Mouse (Mus musculus): ENCODE measurements around the gene Grik1. TPM values are rescaled to one million over a fixed set of nuclear protein-coding genes. Genes with fewer than 3 reads are reported as not detected.

Grik1 gene
- polyA plus RNA-seq, 1 experiment = not detected

- TF ChIP-seq GATA1 (IDR thresholded peaks at IDR 0.05; ENCODE audit: low read length) = no peak
These were observed 215.3 kb downstream of the Grik1 start for GRCm38 (mm10) chr16:88074716-88075115.

- no peak for TF ChIP-seq GATA1 (IDR thresholded peaks at IDR 0.05; ENCODE audit: low read length)
These were observed 229.1 kb downstream of the Grik1 start for GRCm38 (mm10) chr16:88060936-88061335.

- no peak for TF ChIP-seq GATA1 (IDR thresholded peaks at IDR 0.05; ENCODE audit: low read length)
These were observed 241.9 kb downstream of the Grik1 start for GRCm38 (mm10) chr16:88048121-88048520.

DNA sequence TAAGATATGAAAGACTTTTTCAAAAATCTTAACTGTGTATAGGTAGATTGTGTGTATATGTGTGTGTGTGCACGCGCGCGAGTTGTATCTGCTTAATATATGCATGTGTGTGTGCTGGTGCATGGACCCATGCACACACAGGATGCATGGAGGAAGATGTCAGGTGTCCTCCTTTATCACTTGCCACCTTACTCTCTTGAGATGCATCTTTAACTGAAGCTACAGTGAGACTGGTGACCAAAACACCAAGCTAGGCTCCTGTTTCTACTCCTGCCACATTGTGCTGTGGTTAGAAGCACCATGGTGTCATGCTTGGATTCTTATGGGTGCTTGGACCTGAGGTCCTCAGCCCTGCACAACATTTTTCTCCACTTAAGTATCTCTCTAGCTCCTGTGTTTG is 245.7 kb downstream of the Grik1 start:
- TF ChIP-seq GATA1 (IDR thresholded peaks at IDR 0.05; ENCODE audit: low read length) = no peak

DNA sequence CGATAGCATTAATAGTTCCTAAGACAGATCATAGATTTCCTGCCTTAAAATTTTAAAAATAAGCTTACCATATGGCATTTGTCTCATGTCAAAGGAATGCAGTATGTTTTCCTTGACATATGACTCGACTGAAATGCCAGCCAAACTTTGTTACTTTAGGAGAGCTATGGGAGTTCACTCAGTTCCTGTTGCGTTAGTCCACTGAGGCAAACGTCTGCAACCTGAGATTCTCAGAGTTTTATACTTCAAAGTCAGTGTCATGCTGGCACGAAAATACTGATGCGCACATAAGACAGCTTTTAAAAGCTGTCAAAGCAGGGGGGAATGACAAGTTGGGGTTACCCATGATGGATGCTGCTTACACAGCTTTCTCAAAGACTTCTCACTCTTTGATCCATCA is 247.6 kb downstream of the Grik1 start:
- no peak for TF ChIP-seq GATA1 (IDR thresholded peaks at IDR 0.05; ENCODE audit: low read length)

GRCm38 (mm10) chr16:88038503-88039091 is 251.5 kb downstream of the Grik1 start:
- TF ChIP-seq GATA1 (IDR thresholded peaks at IDR 0.05; ENCODE audit: low read length) = no peak

DNA sequence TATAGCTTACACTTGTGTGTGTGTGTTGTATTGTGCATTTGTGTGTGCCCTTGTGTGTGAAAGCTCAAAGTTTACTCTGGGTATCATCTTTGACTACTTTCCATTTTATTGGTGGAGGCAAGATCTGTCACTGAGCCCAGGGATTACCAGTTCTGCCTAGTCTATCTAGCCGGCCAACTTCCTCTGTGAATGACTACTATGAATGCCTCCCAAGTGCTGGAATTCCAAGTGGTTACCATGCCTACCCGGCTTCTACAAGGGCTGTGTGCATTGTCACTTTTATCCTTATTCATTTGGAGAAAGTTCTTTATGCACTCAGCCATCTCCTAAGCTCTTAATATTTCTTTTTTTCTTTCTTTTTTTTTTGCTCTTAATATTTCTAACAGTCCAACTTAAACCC is 301.3 kb downstream of the Grik1 start:
- TF ChIP-seq GATA1 (IDR thresholded peaks at IDR 0.05; ENCODE audit: low read length) = no peak

- TF ChIP-seq GATA1 (IDR thresholded peaks at IDR 0.05; ENCODE audit: low read length) = no peak
These were observed 305.7 kb downstream of the Grik1 start for GRCm38 (mm10) chr16:87984201-87984870.

- no peak for TF ChIP-seq GATA1 (IDR thresholded peaks at IDR 0.05; ENCODE audit: low read length)
These were observed 316.0 kb downstream of the Grik1 start for GRCm38 (mm10) chr16:87974076-87974443.

DNA sequence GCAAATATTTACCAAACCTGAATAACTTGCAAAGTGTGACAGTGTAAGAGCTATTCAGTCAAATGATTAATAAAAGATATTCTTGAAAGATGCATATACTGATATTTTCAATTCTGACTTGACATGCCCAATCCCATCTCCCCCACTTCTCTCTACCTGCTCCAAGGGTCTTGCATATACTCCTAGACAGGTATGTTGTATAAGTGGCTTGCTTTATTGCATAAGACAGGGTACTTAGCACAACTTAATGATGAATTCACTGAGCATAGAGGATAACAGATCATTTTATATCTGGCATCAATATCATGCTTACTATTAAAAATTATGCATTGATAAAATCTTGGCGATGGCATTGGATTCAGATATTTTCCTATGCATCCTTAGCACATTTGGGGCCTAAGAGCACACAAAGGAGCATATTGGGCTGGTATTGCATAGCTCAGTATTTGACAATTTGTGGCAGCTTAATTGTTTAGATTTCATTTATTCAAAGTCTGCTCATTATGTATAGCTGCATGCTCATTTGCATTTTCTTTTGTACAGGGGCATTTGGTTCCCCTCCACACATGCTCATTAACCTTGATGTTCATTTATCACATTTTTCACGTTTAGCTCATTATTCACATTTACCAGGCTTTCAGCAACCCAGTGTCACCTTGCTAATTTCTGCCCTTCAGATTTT is 316.5 kb downstream of the Grik1 start:
- no peak for TF ChIP-seq GATA1 (IDR thresholded peaks at IDR 0.05; ENCODE audit: low read length)

DNA sequence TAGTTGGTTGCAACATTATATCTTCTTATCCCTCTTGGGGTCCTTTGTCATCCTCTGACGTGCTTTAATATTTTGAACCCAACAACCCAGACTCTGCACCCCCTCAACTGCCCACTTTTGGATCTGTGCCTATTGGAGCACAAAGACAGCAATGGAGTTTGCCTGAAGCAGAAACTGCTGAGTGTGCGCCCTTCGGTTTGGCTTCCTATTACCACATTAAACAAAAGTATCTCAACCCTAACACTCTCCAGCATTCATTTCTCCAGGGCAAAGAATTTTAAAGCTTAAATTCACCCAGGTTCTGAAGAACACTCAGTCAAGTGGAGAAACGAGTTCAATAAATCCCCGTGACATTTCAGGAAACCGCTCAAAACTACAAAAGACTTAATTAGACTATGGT is 318.2 kb downstream of the Grik1 start:
- TF ChIP-seq GATA1 (IDR thresholded peaks at IDR 0.05; ENCODE audit: low read length) = no peak

GRCm38 (mm10) chr16:87969936-87970335 is 320.1 kb downstream of the Grik1 start:
- no peak for TF ChIP-seq GATA1 (IDR thresholded peaks at IDR 0.05; ENCODE audit: low read length)

DNA sequence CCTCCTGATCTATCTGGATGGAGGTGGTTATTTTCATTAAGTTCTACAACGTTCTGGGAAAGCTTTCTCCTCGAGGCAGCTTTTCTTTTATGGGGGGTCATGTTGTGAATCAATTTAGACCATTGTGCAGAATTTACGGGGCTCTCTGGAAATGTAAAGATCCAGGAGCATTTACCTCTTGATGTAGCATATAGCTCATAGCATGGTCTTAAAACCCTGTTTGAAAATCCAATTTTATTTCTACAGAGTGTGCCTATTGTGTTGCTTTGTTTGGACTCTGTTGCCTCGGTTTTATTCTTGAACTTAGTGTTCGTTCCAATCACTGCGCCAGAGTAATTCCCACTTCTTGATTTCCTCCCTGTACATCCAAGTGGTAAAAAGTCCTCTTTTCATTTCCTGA is 328.6 kb downstream of the Grik1 start:
- TF ChIP-seq GATA1 (IDR thresholded peaks at IDR 0.05; ENCODE audit: low read length) = no peak

DNA sequence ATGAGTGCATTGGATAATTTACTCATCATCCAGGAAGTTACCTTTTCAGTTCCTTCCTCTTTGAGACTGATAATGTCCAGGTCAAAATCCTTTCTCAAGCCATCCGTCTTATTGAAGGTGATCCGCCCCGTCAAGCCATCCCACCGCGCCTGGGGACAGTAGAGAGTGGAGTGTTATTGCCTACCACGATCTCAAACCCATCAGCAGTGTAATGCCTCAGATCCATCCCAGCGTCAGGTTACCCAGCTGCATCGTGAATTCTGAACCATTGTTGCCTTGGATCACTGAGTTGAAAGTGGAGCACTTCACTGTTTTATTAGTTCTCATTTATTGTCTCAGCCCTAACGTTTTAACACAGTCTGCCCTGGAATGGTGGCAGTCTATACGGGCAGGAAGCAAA is 332.6 kb downstream of the Grik1 start:
- TF ChIP-seq GATA1 (IDR thresholded peaks at IDR 0.05; ENCODE audit: low read length) = no peak

- TF ChIP-seq GATA1 (IDR thresholded peaks at IDR 0.05; ENCODE audit: low read length) = no peak
These were observed 333.9 kb downstream of the Grik1 start for GRCm38 (mm10) chr16:87956178-87956577.

DNA sequence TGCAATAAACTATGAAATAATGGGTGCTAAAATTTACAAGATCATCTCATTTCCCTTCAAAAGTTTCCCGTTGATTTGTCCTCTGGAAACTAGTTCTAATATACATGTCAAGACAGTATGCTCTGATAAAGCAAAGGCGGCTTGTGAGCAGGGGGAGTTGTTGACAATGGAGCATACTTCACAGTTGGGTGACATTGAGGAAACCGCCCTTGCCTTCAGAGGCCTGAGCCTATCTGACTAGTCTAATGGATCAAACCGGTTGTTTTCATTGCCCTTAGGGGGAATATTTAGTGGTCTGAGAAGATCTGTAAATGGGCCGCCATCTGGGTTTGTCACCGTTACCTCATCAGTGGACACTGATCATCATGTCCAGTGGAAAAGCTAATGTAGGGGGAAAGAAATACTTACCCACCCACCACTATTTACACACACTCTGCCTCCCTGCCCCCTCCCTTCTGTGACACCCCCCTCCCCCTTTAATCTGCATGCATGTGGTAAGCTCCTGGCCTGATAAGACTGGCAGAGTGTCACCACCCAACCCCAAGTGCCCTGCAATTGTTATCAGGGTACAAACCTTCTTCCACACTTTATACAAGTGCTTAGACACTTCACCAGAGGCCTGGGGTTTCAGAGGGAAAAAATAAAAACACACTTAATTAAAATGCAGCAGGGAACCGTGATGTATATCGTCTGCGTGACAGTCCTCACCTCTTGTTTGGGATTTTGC is 335.2 kb downstream of the Grik1 start:
- TF ChIP-seq GATA1 (IDR thresholded peaks at IDR 0.05; ENCODE audit: low read length) = no peak

All from G1E-ER4 (cell line).